ENCODE assay signal across 15 mouse cellular contexts in the genomic region with DNA sequence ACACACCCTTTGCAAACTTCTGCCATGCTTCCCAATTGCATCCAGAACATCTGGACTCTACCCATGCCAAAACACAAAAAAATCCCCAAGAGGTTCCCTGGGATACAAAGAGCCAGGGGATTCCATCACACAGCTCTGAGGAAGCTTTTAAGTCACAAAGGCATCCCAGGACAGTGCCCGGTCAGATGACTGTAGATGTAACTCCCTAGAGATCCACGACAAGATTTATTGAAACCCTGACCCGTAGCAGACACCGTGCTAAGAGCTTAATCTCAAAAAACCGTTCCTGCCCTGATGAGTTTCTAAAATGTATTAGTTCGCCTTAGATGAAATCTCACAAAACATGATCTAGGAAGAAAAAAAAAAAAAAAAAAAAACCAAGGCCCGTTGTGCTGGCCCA.
DNase-seq lines count a peak whose midpoint lies in the region.
"Had no signal": no experiment of that assay in that cellular context is flagged by ENCODE, and none has a peak within 500 bp of the region (broad histone marks: within the 10 kb centered on the region; RNA-seq: fewer than 3 reads in every experiment).

No protein-coding gene starts in this region.

- peak; percentile 8 for DNase-seq in gastrocnemius, adult 18-20 months (ENCODE audit: low spot score)
- DNase-seq in gastrocnemius, postnatal 14 days = no peak
- peak; percentile 56 for DNase-seq in heart, adult 11 months
- no peak for DNase-seq in heart, adult 9 months (ENCODE audit: low spot score in 2 of 2)
- DNase-seq in mesoderm, embryonic 11.5 days (ENCODE audit: low read depth, low spot score) = peak; percentile 10
- DNase-seq in skeletal muscle tissue, adult 2 months (ENCODE audit: low read depth, low spot score) = peak; percentile 24
- DNase-seq in adrenal gland, postnatal 14 days = no peak
- DNase-seq: adrenal gland, adult 2 months; adrenal gland, postnatal 10 days; cerebellum, adult 11-12 months; cerebellum, adult 2 months; cerebellum, adult 9-10 months; cerebellum, postnatal 10 days; cerebellum, postnatal 25 days; forebrain, postnatal 0 days had no signal

- intact Hi-C loops in gastrocnemius, postnatal 14 days (cut with DNase I; ENCODE audit: low total_unique reads) = no loop called here

Comparison
In these comparisons a context has a peak if more than half of its experiments do, and no peak if none do; other contexts are left out.
1. DNase-seq: peak in gastrocnemius, adult 18-20 months (single experiment), heart, adult 11 months (single experiment), mesoderm, embryonic 11.5 days (single experiment) and skeletal muscle tissue, adult 2 months (single experiment); none in gastrocnemius, postnatal 14 days (single experiment), heart, adult 9 months (0 of 2) and adrenal gland, postnatal 14 days (single experiment).